Mouse (Mus musculus) midbrain, embryonic 13.5 days (tissue): ENCODE measurements at regions not wholly inside any gene's neighbourhood (a gene's known extent, or its start where the extent isn't known, plus 50 kb on each side); places are given as distances from the start of the nearest gene placed in this dataset.
A peak's percentile ranks its signal among the peaks of the same experiment; 100 is the strongest.

Experiments used
- ATAC-seq: fragments of 200-750 bp; cut with Nextera tagmentation; 2 replicates; pipeline ENCODE4 v1.8.0; 2017; ENCODE audit warnings: mild to moderate bottlenecking, moderate TSS enrichment, moderate library complexity
- H3K27ac ChIP-seq: fragments of 300-500 bp; sonication (generic); 2 replicates; pipeline ENCODE4 v1.5.1; 2015; ENCODE audit warnings: inconsistent platforms, mild to moderate bottlenecking, moderate library complexity
- H3K27me3 ChIP-seq: fragments of 300-500 bp; sonication (generic); 2 replicates; pipeline ENCODE4 v1.6.1; 2015; ENCODE audit warnings: mild to moderate bottlenecking, inconsistent platforms
- H3K36me3 ChIP-seq: fragments of 300-500 bp; sonication (generic); 2 replicates; pipeline ENCODE4 v1.6.1; 2015; ENCODE audit warnings: mild to moderate bottlenecking, inconsistent platforms
- H3K4me1 ChIP-seq: fragments of 300-500 bp; sonication (generic); replicated peaks from 2 replicates; pipeline ENCODE4 v1.6.1; 2015; ENCODE audit warnings: inconsistent platforms
- H3K4me2 ChIP-seq: fragments of 300-500 bp; sonication (generic); replicated peaks from 2 replicates; pipeline ENCODE4 v1.6.1; 2015; ENCODE audit warnings: moderate library complexity, mild to moderate bottlenecking, inconsistent platforms
- H3K4me3 ChIP-seq: fragments of 300-500 bp; sonication (generic); replicated peaks from 2 replicates; pipeline ENCODE4 v1.5.1; 2015; ENCODE audit warnings: mild to moderate bottlenecking, inconsistent platforms
- H3K9ac ChIP-seq: fragments of 300-500 bp; sonication (generic); replicated peaks from 2 replicates; pipeline ENCODE4 v1.6.1; 2015; ENCODE audit warnings: mild to moderate bottlenecking, inconsistent platforms
- H3K9me3 ChIP-seq: fragments of 300-500 bp; sonication (generic); 2 replicates; pipeline ENCODE4 v1.6.1; 2016; ENCODE audit warnings: mild to moderate bottlenecking, inconsistent platforms
- WGBS: fragments of 180-500 bp; shearing (Covaris S2); methylation state at CpG from one replicate; pipeline ENCODE4 v1.1.7; 2015; 5-methylcytosine and 5-hydroxymethylcytosine counted together

DNA sequence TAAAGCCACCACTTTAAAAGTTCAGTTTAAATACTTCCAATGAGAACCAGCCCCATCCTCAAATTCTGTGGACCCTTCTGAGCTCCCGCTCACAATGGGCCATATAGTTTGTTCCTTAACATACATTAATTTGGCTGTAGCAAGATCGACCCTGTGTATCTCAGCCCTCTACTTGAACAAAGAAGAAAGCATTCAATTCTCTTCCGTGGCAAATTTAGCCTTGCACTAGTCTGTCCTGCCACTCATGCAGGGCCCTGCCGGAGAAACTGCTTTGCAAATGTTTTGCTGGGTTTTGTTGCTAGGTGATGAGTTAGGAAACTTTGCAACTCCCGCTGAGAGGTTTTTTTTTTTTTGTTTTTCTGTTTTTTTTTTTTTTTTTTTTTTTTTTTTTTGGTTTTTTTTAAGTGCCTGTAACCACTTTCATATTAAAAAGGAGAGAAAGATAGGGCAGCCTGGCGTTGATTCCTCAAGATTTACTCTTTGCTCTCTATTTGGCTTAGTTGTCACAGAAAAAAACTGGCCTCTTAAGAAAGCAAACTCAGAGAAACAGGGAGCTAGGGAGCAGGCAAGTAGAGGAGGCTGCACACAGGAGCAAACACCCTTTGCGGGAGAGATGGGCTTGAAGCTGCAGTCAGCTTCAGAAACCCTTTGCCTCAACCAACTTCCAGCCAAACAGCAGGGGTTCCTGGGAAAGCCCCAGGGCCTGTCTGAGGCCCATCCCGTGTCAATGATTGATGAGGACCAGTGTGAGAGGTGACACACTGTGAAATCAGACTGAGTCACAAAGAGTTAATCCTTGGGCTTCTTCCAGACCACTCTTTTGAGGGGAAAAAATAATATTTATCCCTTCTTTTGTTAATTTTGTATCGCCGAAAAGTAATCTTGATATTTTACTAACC is 349.2 kb upstream of the Atp11b start:
- no peaks in the 10 kb centered on the region for H3K36me3 ChIP-seq
- H3K27ac ChIP-seq, result peak overlapping the region; percentile 83
- ATAC-seq, result peak; percentile 78
- no peak overlapping the region for H3K9ac ChIP-seq
- H3K4me3 ChIP-seq, result no peak overlapping the region
- H3K4me1 ChIP-seq, result peaks cover 24% of the 10 kb centered on the region
- no peaks in the 10 kb centered on the region for H3K9me3 ChIP-seq
- WGBS, result 1% methylated on average over 10 of the region's 10 CpGs
- H3K4me2 ChIP-seq, result peak overlapping the region; percentile 19; the same call in 1 of the 2 replicates
- H3K27me3 ChIP-seq, result no peaks in the 10 kb centered on the region

DNA sequence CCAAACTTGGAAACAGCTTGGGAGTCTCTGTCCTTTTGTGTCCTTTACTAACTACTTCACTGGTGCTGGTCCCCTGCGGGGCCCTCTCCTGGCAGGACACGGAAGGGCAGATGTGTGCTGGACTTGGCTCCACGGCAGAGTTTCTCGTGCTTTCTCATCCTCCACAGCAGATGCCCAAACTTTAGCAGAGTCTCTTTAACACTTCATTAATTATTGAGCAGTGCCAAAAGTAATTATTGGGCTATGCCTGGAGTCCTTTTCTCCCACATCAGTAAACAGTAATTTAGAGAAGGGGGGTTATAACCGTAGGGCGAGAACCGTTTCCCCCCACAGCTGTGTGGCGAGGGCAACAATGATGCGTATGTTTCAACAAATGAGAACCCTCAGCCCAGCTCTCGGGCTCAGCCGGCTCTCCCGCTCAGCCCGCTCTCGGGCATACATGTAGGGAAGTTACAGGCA is 348.3 kb upstream of the Atp11b start:
- H3K27me3 ChIP-seq, result no peaks in the 10 kb centered on the region
- peak overlapping the region; percentile 83 for H3K27ac ChIP-seq
- H3K4me3 ChIP-seq, result no peak overlapping the region
- H3K36me3 ChIP-seq, result no peaks in the 10 kb centered on the region
- H3K9me3 ChIP-seq, result no peaks in the 10 kb centered on the region
- H3K9ac ChIP-seq, result no peak overlapping the region
- H3K4me1 ChIP-seq, result peaks cover 24% of the 10 kb centered on the region
- WGBS, result 35% methylated on average over 14 of the region's 14 CpGs
- peak; percentile 77 for ATAC-seq
- H3K4me2 ChIP-seq, result no peak overlapping the region; the same call in 1 of the 2 replicates

DNA sequence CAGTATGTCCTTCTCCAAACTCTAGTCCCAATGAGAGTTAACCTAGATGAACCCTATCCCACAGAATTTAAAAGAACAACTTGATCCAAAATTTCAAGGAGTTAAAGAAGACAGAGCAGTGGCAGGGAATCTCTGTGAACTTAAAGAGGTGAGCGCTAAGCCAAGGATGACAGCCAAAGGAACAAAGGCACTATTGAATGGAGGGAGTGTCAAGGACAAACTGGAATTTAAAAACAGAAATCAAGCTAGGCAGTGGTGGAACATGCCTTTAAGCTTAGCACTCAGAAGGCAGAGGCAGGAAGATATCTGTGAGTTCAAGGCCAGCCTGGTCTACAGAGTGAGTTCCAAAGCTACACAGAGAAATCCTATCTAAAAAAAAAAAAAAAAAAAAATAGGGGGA is 316.2 kb upstream of the Atp11b start:
- no peaks in the 10 kb centered on the region for H3K27me3 ChIP-seq
- no peak overlapping the region for H3K4me2 ChIP-seq
- 0 out of 2 replicates have a peak, but pooled peaks cover 5% of the 10 kb centered on the region for H3K9me3 ChIP-seq
- ATAC-seq, result no peak
- H3K36me3 ChIP-seq, result no peaks in the 10 kb centered on the region
- H3K4me1 ChIP-seq, result no peaks in the 10 kb centered on the region
- H3K9ac ChIP-seq, result no peak overlapping the region
- H3K27ac ChIP-seq, result no peak overlapping the region
- no peak overlapping the region for H3K4me3 ChIP-seq
- 89% methylated on average over 1 of the region's 1 CpGs for whole genome bisulfite sequencing

DNA sequence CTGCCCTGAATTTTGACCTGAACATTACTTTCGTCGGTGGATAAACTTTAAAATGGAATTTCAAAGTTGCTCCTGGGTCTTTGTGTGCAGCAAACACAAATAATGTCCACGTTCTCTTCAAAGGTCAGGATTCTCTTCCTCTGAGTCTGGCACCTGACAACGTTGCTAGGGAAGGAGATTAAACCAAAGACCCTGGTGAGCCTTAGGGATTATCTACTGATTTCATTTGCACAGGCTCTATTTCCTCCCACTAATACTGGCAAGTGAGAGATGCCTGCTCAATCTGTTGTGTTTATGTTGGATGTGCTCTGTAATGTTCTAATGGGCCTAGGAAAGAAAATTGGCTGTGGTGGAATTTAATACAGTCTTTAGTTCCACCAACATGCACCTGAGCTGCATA is 291.0 kb upstream of the Atp11b start:
- Histone ChIP-seq H3K9ac (no peak overlapping the region), H3K27me3 (no peaks in the 10 kb centered on the region), H3K4me3 (no peak overlapping the region), H3K4me1 (peaks cover 12% of the 10 kb centered on the region), H3K27ac (no peak overlapping the region), H3K36me3 (no peaks in the 10 kb centered on the region), H3K9me3 (peaks cover 4% of the 10 kb centered on the region; the same call in 1 of the 2 replicates), H3K4me2 (no peak overlapping the region)
- no peak for ATAC-seq
- 14% methylated on average over 4 of the region's 4 CpGs for whole genome bisulfite sequencing

DNA sequence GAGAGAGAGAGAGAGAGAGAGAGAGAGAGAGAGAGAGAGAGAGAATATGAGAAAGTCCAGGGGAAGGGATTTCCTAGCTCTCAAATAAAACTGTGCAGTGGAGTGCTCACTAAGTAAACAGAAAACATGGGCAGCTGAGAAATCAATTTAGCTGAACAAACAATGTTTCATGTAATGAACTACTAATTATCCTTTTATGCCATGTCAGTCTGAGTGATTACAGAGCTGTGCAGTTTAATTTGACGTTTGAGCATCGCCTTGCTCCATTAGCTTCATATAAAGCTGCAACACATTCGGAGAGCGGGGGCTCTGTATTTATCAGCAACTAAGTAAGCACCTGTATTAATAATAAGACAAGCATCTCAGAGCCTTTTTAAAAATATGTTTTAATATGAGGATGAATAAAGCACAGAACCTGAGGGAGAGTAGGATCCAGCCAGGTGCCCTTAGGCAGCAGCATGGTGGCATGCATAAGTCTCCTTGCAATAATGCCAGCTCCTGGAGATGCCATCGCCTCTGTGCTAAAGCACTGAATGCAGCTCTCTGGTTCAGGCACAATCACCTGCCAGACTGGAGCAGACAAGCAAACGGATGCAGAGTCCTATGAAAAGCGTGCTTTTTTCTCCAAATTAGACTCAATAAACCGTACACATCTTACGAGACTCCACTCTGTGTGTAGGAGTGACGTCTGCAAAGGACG is 289.5 kb upstream of the Atp11b start:
- no peak for ATAC-seq
- H3K9ac ChIP-seq, result no peak overlapping the region
- H3K9me3 ChIP-seq, result peaks cover 2% of the 10 kb centered on the region; the same call in 1 of the 2 replicates
- no peaks in the 10 kb centered on the region for H3K27me3 ChIP-seq
- no peaks in the 10 kb centered on the region for H3K36me3 ChIP-seq
- no peak overlapping the region for H3K4me3 ChIP-seq
- WGBS, result 74% methylated on average over 11 of the region's 11 CpGs
- H3K4me1 ChIP-seq, result peaks cover 12% of the 10 kb centered on the region
- H3K4me2 ChIP-seq, result no peak overlapping the region
- H3K27ac ChIP-seq, result no peak overlapping the region

DNA sequence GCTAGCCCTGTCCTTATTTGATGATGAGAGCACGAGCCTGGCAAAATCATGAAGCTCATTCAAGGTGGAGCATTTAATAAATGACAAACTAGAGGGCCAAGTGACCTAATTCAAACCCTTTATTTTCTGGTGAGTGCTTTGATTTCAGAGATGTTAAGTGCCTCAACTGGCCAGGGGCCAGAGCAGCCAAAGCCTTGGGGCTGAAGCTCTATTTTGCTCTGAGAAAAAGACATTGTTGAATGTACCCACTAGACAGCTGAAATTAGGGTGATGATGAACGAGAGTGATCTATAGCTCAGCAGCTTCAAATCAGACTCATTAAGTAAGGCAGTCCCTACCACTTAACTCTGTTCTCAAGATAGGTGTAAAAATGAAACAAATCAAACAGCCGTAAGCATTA is 287.9 kb upstream of the Atp11b start:
- no peak for ATAC-seq
- H3K4me2 ChIP-seq, result no peak overlapping the region
- peaks cover 12% of the 10 kb centered on the region for H3K4me1 ChIP-seq

DNA sequence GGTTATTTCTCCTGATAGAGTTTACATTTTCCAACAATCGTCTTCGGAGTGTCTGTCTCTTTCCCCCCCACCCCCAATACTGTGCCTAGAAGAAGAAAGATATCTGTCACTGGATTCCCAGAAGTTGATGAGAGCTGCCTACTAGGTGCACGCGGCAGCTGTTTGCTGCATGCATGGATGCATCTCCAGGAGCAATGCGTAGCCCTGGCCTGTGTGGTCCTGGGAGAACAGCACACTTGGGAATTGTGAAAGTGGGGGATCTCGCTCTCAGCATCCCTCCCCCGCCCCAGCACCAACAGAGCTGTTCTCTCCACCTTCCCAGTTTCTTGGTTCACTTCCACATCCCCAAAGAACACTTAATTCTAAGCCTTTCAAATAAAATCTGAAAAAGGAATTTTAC is 280.6 kb upstream of the Atp11b start:
- H3K4me2 ChIP-seq, result no peak overlapping the region
- no peak for ATAC-seq
- H3K4me1 ChIP-seq, result peaks cover 19% of the 10 kb centered on the region
- no peak overlapping the region for H3K4me3 ChIP-seq
- 53% methylated on average over 7 of the region's 7 CpGs for WGBS
- no peaks in the 10 kb centered on the region for H3K9me3 ChIP-seq
- no peaks in the 10 kb centered on the region for H3K36me3 ChIP-seq
- H3K27ac ChIP-seq, result no peak overlapping the region
- no peak overlapping the region for H3K9ac ChIP-seq
- 0 out of 2 replicates have a peak, but pooled peaks cover 4% of the 10 kb centered on the region for H3K27me3 ChIP-seq

More for the DNA sequence above, 287.9 kb upstream of the Atp11b start:
- WGBS, result 74% methylated on average over 3 of the region's 3 CpGs
- no peaks in the 10 kb centered on the region for H3K9me3 ChIP-seq
- no peak overlapping the region for H3K4me3 ChIP-seq
- no peak overlapping the region for H3K9ac ChIP-seq
- H3K27ac ChIP-seq, result no peak overlapping the region
- no peaks in the 10 kb centered on the region for H3K27me3 ChIP-seq
- H3K36me3 ChIP-seq, result no peaks in the 10 kb centered on the region

DNA sequence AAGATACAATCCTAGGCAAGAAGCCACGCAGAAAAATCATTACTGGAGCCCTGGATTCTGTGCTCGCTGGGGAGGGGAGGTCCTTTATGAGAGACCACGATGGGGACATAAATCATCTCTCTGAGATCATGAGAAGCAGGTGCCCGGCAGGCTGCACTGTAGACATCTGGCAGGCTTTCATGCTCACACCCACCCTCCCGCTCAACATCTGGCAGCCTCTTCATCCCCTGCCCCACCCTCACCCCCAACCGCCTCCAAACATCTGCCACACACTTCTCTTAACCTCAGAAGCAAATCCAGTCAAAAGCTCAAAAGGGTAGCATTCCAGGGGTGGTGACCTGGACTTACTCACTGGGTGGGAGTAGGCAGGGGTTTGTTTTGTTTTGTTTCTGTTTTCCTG is 279.5 kb upstream of the Atp11b start:
- ATAC-seq, result no peak
- WGBS, result 33% methylated on average over 6 of the region's 6 CpGs
- H3K4me2 ChIP-seq, result no peak overlapping the region

DNA sequence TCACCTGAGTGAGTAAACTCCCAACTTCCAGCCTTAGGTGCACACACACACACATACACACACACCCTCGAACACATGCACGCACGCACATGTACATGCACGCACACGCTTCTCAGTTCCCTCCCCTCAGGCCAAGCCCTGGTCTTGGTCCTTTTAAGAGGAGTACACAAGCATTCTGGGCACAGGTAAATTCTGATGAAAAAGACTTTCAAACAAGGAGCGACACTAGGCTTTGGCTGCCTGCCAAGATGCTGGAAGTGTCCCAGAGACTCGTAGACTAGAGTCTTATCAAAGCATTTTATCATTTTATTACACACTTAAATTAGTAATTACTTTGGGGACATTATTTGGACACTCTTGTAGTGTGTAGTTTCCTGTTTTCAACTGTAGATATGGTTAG is 278.6 kb upstream of the Atp11b start:
- Histone ChIP-seq H3K9me3 (no peaks in the 10 kb centered on the region), H3K9ac (no peak overlapping the region), H3K4me2 (no peak overlapping the region), H3K36me3 (no peaks in the 10 kb centered on the region), H3K4me1 (peaks cover 19% of the 10 kb centered on the region), H3K27ac (no peak overlapping the region), H3K27me3 (0 out of 2 replicates have a peak, but pooled peaks cover 4% of the 10 kb centered on the region), H3K4me3 (no peak overlapping the region)
- WGBS, result 83% methylated on average over 7 of the region's 7 CpGs
- peak; percentile 48; the same call in 1 of the 2 replicates for ATAC-seq

More for the DNA sequence above, 279.5 kb upstream of the Atp11b start:
- Histone ChIP-seq H3K36me3 (no peaks in the 10 kb centered on the region), H3K4me1 (peaks cover 19% of the 10 kb centered on the region), H3K4me3 (no peak overlapping the region), H3K27me3 (0 out of 2 replicates have a peak, but pooled peaks cover 4% of the 10 kb centered on the region), H3K9ac (no peak overlapping the region), H3K27ac (no peak overlapping the region), H3K9me3 (no peaks in the 10 kb centered on the region)

DNA sequence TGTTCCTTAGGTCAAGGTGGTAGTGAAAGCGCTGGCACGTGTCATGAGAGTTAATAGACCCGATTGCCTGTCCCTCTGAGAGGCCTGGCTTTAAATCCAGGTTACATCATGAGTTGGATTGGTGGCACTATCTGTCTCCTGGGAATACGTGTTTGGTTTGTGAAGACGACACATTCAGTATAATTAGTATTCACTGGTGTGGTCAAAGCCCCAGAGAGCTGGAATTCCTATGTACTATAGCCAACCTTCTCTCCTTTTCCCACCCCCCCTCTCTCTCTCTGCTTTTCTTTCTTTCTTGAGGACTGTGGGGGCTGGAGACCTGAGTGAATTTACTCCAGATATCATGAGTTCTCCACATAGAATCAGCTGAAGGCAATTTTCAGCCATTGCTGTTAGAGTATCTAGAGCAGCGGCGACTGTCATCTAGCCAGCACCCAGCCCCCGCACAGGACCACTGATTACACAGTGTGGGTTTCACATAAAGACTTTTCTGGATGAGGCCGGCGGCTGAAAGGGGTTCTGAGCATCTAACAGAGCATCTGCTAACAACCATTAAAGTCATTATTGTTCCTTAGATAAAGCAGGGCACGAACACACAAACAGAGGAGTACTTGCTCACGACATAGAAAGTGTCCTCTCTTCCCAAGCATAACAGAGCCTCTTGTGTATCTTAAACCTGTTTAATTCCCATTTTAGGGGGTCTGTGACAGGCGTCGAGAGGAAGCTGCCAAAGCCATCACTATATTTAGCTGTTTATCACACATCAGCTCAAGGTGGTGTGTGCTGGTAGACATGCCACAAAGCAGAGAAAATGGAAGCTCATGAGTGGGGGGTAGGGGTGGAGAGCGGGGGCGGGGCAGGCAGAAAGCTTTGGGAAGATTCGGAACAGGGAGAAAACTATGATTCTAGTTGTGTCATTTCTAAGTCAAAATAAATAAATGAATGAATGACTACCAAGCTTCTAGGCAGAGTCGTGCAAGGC is 272.9 kb upstream of the Atp11b start:
- WGBS, result 41% methylated on average over 18 of the region's 18 CpGs
- ATAC-seq, result peak; percentile 65
- Histone ChIP-seq H3K27me3 (no peaks in the 10 kb centered on the region), H3K9ac (no peak overlapping the region), H3K27ac (no peak overlapping the region), H3K4me3 (no peak overlapping the region), H3K9me3 (no peaks in the 10 kb centered on the region), H3K4me2 (peak overlapping the region; percentile 1; the same call in 1 of the 2 replicates), H3K36me3 (no peaks in the 10 kb centered on the region), H3K4me1 (peaks cover 19% of the 10 kb centered on the region)

DNA sequence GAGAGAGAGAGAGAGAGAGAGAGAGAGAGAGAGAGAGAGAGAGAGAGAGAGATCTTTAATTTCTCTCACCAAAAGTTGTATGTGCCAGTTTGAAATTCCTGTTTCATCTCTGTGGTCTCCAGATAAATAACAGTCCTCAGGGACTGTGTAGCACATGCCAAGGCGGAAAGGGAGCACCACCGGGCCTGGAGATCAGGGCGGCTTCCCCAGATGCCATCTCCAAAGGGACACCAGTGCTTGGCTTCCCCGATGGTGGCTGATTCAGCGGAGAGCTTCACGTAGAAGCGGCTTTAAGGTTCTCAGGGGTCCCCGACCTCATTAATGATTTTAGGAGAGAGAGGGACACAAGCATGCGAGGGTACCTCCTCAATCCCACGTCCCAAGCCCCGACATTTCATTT is 272.1 kb upstream of the Atp11b start:
- Histone ChIP-seq H3K9me3 (no peaks in the 10 kb centered on the region), H3K27me3 (no peaks in the 10 kb centered on the region), H3K4me2 (peak overlapping the region; percentile 48), H3K9ac (peak overlapping the region; percentile 36; the same call in 1 of the 2 replicates), H3K27ac (peak overlapping the region; percentile 14; the same call in 1 of the 2 replicates), H3K4me1 (peaks cover 19% of the 10 kb centered on the region), H3K4me3 (peak overlapping the region; percentile 15), H3K36me3 (no peaks in the 10 kb centered on the region)
- ATAC-seq, result no peak
- 15% methylated on average over 11 of the region's 11 CpGs for WGBS
